Mouse (Mus musculus) forebrain, embryonic 16.5 days (tissue): Measurements from ENCODE around the gene Gm37240. TPM values are rescaled to one million over a fixed set of nuclear protein-coding genes. Genes with fewer than 3 reads are reported as not detected.

Experiments
- ATAC-seq: fragments of 200-750 bp; cut with Nextera tagmentation; 2 replicates; pipeline ENCODE4 v1.8.0; 2017; ENCODE audit warnings: mild to moderate bottlenecking, moderate library complexity
- H3K27ac ChIP-seq: fragments of 300-500 bp; sonication (generic); 2 replicates; pipeline ENCODE4 v1.5.1; 2014; ENCODE audit warnings: low read length, control low read depth
- H3K27me3 ChIP-seq: fragments of 300-500 bp; sonication (generic); replicated peaks from 2 replicates; pipeline ENCODE4 v1.6.1; 2014; ENCODE audit warnings: low read length; ENCODE audit not compliant: control insufficient read depth, insufficient read depth
- H3K36me3 ChIP-seq: fragments of 300-500 bp; sonication (generic); 2 replicates; pipeline ENCODE4 v1.6.1; 2014; ENCODE audit not compliant: control insufficient read depth, insufficient read depth
- H3K4me1 ChIP-seq: fragments of 300-500 bp; sonication (generic); replicated peaks from 2 replicates; pipeline ENCODE4 v1.6.1; 2014; ENCODE audit warnings: low read length; ENCODE audit not compliant: control insufficient read depth, insufficient read depth
- H3K4me2 ChIP-seq: fragments of 300-500 bp; sonication (generic); 2 replicates; pipeline ENCODE4 v1.6.1; 2014; ENCODE audit warnings: mild to moderate bottlenecking, low read length, control low read depth
- H3K4me3 ChIP-seq: fragments of 300-500 bp; sonication (generic); replicated peaks from 2 replicates; pipeline ENCODE4 v1.5.1; 2014; ENCODE audit warnings: mild to moderate bottlenecking, low read length, control low read depth
- H3K9ac ChIP-seq: fragments of 300-500 bp; sonication (generic); replicated peaks from 2 replicates; pipeline ENCODE4 v1.6.1; 2014; ENCODE audit warnings: low read depth, low read length, control low read depth
- H3K9me3 ChIP-seq: fragments of 300-500 bp; sonication (generic); 2 replicates; pipeline ENCODE4 v1.6.1; 2016; ENCODE audit warnings: low read length; ENCODE audit not compliant: control insufficient read depth
- WGBS: fragments of 180-500 bp; shearing (Covaris S2); extraction: QIAGEN DNeasy Blood & Tissue Kit; methylation state at CpG from one replicate; pipeline ENCODE4 v1.1.7; 2014; 5-methylcytosine and 5-hydroxymethylcytosine counted together
- polyA plus RNA-seq: library from polyadenylated mRNA; unstranded; fragments of >200 nt; fragmentation: Nextera tagmentation; extraction: Ambion mirVana; gene quantifications from 2 replicates; pipeline ENCODE4 v1.2.1, GENCODE M21; 2015

The Gm37240 gene
- polyA plus RNA-seq, 1 experiment from 2014 or later: 1.6 TPM

DNA sequence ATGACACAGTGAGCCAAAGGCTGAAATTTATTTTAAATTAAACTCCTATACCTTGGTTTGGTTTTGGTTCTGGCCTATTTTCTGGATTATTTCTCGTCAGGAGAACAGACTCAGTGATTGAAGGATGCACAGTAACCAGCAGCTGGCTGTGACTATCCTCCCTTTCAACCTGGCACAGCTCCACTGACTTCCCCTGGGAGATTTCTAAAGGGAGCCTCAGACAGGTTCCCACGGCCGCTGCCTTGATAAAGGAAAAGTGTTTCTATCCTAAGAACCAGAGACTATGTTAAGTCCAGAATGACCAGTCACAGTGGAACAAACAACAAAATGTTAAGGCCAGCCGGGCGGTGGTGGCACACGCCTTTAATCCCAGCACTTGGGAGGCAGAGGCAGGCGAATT lies 106.4 kb downstream of the Gm37240 start:
- Histone ChIP-seq H3K27ac (no peak overlapping the region), H3K27me3 (no peaks in the 10 kb centered on the region), H3K4me2 (no peak overlapping the region), H3K4me3 (no peak overlapping the region), H3K4me1 (peaks cover 12% of the 10 kb centered on the region), H3K9ac (no peak overlapping the region), H3K9me3 (no peaks in the 10 kb centered on the region), H3K36me3 (no peaks in the 10 kb centered on the region)
- 74% methylated on average over 7 of the region's 7 CpGs for WGBS
- no peak for ATAC-seq

GRCm38 (mm10) chr3:85780332-85780731 lies 107.0 kb downstream of the Gm37240 start:
- H3K27ac ChIP-seq: no peak overlapping the region; the same call in 1 of the 2 replicates
- no peak overlapping the region for H3K4me3 ChIP-seq
- H3K4me2 ChIP-seq: no peak overlapping the region
- H3K9me3 ChIP-seq: no peaks in the 10 kb centered on the region
- H3K9ac ChIP-seq: no peak overlapping the region
- H3K27me3 ChIP-seq: no peaks in the 10 kb centered on the region
- H3K4me1 ChIP-seq: peaks cover 12% of the 10 kb centered on the region
- ATAC-seq: peak; percentile 45
- 47% methylated on average over 2 of the region's 2 CpGs for WGBS
- H3K36me3 ChIP-seq: no peaks in the 10 kb centered on the region

GRCm38 (mm10) chr3:85777841-85778240 lies 109.5 kb downstream of the Gm37240 start:
- Histone ChIP-seq H3K4me1 (peaks cover 12% of the 10 kb centered on the region), H3K36me3 (no peaks in the 10 kb centered on the region), H3K27me3 (no peaks in the 10 kb centered on the region), H3K27ac (no peak overlapping the region), H3K4me3 (no peak overlapping the region), H3K9me3 (no peaks in the 10 kb centered on the region), H3K9ac (no peak overlapping the region), H3K4me2 (no peak overlapping the region)
- 77% methylated on average over 2 of the region's 2 CpGs for WGBS
- ATAC-seq: no peak

DNA sequence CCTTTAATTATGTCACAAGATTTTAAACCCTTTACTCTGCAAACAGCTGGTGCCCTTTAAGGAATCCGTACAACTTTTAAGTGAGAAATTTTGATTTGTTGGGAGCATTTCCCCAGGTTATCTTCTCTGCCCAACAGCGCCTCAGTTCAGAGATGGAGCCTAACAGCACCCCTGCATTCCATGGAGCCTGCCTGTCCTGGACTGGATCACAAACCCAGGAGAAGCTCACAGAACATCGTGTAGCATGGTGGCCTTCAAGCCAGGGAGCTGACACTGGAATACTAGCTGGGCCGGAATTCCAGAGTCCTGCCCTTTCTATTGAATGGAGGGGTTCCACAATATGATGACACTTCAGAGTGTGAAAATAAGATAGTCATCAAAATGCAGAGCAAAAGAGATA lies 110.0 kb downstream of the Gm37240 start:
- peaks cover 12% of the 10 kb centered on the region for H3K4me1 ChIP-seq
- no peak overlapping the region for H3K27ac ChIP-seq
- no peaks in the 10 kb centered on the region for H3K36me3 ChIP-seq
- no peak overlapping the region for H3K4me3 ChIP-seq
- no peaks in the 10 kb centered on the region for H3K27me3 ChIP-seq
- no peak overlapping the region for H3K9ac ChIP-seq
- ATAC-seq: no peak
- H3K9me3 ChIP-seq: no peaks in the 10 kb centered on the region
- WGBS: 81% methylated on average over 4 of the region's 4 CpGs
- H3K4me2 ChIP-seq: no peak overlapping the region

- Histone ChIP-seq H3K27me3 (no peaks in the 10 kb centered on the region), H3K9me3 (no peaks in the 10 kb centered on the region), H3K4me1 (peaks cover 12% of the 10 kb centered on the region), H3K36me3 (no peaks in the 10 kb centered on the region), H3K4me3 (no peak overlapping the region), H3K27ac (no peak overlapping the region), H3K9ac (no peak overlapping the region), H3K4me2 (no peak overlapping the region)
- no peak for ATAC-seq
- 60% methylated on average over 10 of the region's 10 CpGs for WGBS
Measured at GRCm38 (mm10) chr3:85776707-85777106, 110.6 kb downstream of the Gm37240 start.

GRCm38 (mm10) chr3:85776126-85776525 lies 111.2 kb downstream of the Gm37240 start:
- Histone ChIP-seq H3K9me3 (no peaks in the 10 kb centered on the region), H3K36me3 (no peaks in the 10 kb centered on the region), H3K27me3 (no peaks in the 10 kb centered on the region), H3K4me3 (no peak overlapping the region), H3K9ac (no peak overlapping the region), H3K4me1 (peaks cover 12% of the 10 kb centered on the region), H3K27ac (no peak overlapping the region), H3K4me2 (no peak overlapping the region)
- 45% methylated on average over 6 of the region's 6 CpGs for WGBS
- ATAC-seq: no peak

DNA sequence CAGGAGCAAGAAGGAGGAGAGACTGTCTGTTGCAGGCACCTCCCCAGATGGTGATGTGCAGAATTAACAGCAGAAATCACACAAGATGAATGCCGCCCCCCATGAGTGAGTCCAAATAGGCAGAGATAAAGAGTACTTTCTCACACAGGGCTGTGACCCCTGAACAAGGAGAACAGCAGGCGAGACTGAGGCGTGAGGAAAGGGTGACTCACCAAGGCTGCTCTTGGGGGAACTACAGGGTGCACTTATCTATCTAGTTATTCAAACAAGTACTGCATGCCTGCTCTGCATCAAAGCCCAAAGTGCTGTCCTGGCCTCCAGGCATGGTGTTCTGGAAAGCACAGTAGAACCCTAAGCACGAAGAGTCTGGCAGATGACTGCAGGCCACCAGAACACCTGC lies 113.4 kb downstream of the Gm37240 start:
- ATAC-seq: peak; percentile 53

DNA sequence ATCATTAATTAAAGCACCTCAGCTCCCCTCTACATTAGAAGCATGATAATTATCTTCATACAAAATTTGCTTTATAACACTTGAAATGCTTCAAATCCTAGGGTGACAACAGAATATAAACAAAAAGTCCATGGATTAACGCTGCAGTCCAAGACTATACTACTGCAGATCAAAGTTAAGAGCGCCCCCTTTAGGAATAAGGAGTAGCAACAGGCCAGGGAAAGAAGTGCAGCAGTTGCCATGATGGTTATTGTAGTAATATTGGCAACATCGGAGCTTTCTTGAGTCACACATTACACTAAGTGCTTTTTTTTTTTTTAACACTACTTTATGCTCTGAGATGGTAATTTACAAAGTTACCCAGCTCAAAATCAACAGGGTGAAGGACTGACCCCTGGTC lies 113.9 kb downstream of the Gm37240 start:
- no peaks in the 10 kb centered on the region for H3K27me3 ChIP-seq
- 38% methylated on average over 3 of the region's 3 CpGs for WGBS
- no peak overlapping the region for H3K4me3 ChIP-seq
- no peak overlapping the region for H3K27ac ChIP-seq
- no peaks in the 10 kb centered on the region for H3K36me3 ChIP-seq
- peaks cover 8% of the 10 kb centered on the region for H3K4me1 ChIP-seq
- no peaks in the 10 kb centered on the region for H3K9me3 ChIP-seq
- peak; percentile 29; the same call in 1 of the 2 replicates for ATAC-seq
- no peak overlapping the region for H3K4me2 ChIP-seq
- H3K9ac ChIP-seq: no peak overlapping the region

More for the DNA sequence above, 113.4 kb downstream of the Gm37240 start:
- no peaks in the 10 kb centered on the region for H3K9me3 ChIP-seq
- H3K4me1 ChIP-seq: peaks cover 8% of the 10 kb centered on the region
- WGBS: 60% methylated on average over 4 of the region's 4 CpGs
- H3K27me3 ChIP-seq: no peaks in the 10 kb centered on the region
- H3K4me2 ChIP-seq: no peak overlapping the region
- H3K9ac ChIP-seq: no peak overlapping the region
- no peak overlapping the region for H3K27ac ChIP-seq
- H3K4me3 ChIP-seq: no peak overlapping the region
- no peaks in the 10 kb centered on the region for H3K36me3 ChIP-seq

DNA sequence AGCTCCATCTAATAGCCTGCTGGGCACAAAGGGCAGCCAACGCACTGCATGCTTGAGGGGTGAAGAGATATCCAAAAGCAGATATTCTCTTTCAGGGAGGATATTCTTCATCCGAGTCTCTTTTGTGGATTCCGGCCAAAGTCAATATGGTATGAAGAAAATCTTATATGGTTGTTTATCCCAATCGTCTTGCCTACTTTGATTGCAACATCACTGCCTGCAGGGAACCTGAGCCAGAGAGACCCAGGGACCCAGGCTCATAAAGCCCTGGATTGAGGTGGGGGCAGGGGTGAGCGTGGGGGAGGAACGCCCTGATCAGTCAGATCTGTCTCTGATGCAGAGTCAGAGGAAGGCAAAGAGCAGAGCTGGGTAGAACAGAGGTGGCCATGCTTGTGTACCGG lies 122.4 kb downstream of the Gm37240 start:
- H3K4me2 ChIP-seq: no peak overlapping the region
- H3K27ac ChIP-seq: peak overlapping the region; percentile 58; the same call in 1 of the 2 replicates

More for the DNA sequence above, 122.4 kb downstream of the Gm37240 start:
- Histone ChIP-seq H3K27me3 (no peaks in the 10 kb centered on the region), H3K4me3 (no peak overlapping the region), H3K36me3 (no peaks in the 10 kb centered on the region), H3K9ac (no peak overlapping the region), H3K9me3 (no peaks in the 10 kb centered on the region), H3K4me1 (peaks cover 12% of the 10 kb centered on the region)
- no peak for ATAC-seq
- 31% methylated on average over 7 of the region's 7 CpGs for WGBS
